Mouse (Mus musculus) kidney, postnatal 10 days (tissue): ENCODE measurements at regions not wholly inside any gene's neighbourhood (a gene's known extent, or its start where the extent isn't known, plus 50 kb on each side); places are given as distances from the start of the nearest gene placed in this dataset.

Source experiments
- DNase-seq: peaks from one replicate; pipeline ENCODE4 v3.0.0; 2021; ENCODE audit warnings: mixed read lengths

- peak; percentile 11 for DNase-seq
Measured at GRCm38 (mm10) chr2:84183624-84184287, 193.4 kb downstream of the Gm13691 start.

- DNase-seq, result peak; percentile 58
Measured at GRCm38 (mm10) chr2:84184288-84185015, 194.1 kb downstream of the Gm13691 start.

- DNase-seq, result peak; percentile 52
Measured at GRCm38 (mm10) chr2:84185016-84185330, 194.6 kb downstream of the Gm13691 start.

- peak; percentile 80 for DNase-seq
Measured at GRCm38 (mm10) chr2:84186126-84186701, 195.9 kb downstream of the Gm13691 start.

- no peak for DNase-seq
Measured at GRCm38 (mm10) chr2:84187456-84187855, 197.1 kb downstream of the Gm13691 start.

GRCm38 (mm10) chr2:84189302-84189701 lies 198.9 kb downstream of the Gm13691 start:
- DNase-seq, result no peak

- DNase-seq, result no peak
Measured at GRCm38 (mm10) chr2:84217116-84217515, 208.1 kb downstream of the Calcrl start.

- no peak for DNase-seq
Measured at GRCm38 (mm10) chr2:84222049-84222448, 203.2 kb downstream of the Calcrl start.

- peak; percentile 23 for DNase-seq
Measured at GRCm38 (mm10) chr2:84229777-84230176, 195.4 kb downstream of the Calcrl start.

GRCm38 (mm10) chr2:84235641-84236040 lies 189.6 kb downstream of the Calcrl start:
- DNase-seq, result no peak

- no peak for DNase-seq
Measured at GRCm38 (mm10) chr2:84241244-84241643, 184.0 kb downstream of the Calcrl start.

GRCm38 (mm10) chr2:84241986-84242385 lies 183.2 kb downstream of the Calcrl start:
- DNase-seq, result peak; percentile 22

- DNase-seq, result no peak
Measured at GRCm38 (mm10) chr2:84245900-84246299, 179.3 kb downstream of the Calcrl start.

- no peak for DNase-seq
Measured at GRCm38 (mm10) chr2:84246562-84246961, 178.6 kb downstream of the Calcrl start.

GRCm38 (mm10) chr2:84248169-84248568 lies 177.0 kb downstream of the Calcrl start:
- no peak for DNase-seq

GRCm38 (mm10) chr2:84249871-84250270 lies 175.3 kb downstream of the Calcrl start:
- no peak for DNase-seq

- no peak for DNase-seq
Measured at GRCm38 (mm10) chr2:84252076-84252475, 173.1 kb downstream of the Calcrl start.

GRCm38 (mm10) chr2:84258339-84259006 lies 166.7 kb downstream of the Calcrl start:
- no peak for DNase-seq

- no peak for DNase-seq
Measured at GRCm38 (mm10) chr2:84259222-84259621, 166.0 kb downstream of the Calcrl start.

GRCm38 (mm10) chr2:84260701-84261100 lies 164.5 kb downstream of the Calcrl start:
- peak; percentile 15 for DNase-seq

GRCm38 (mm10) chr2:84261481-84261880 lies 163.7 kb downstream of the Calcrl start:
- no peak for DNase-seq

- no peak for DNase-seq
Measured at GRCm38 (mm10) chr2:84264485-84264884, 160.7 kb downstream of the Calcrl start.

GRCm38 (mm10) chr2:84265002-84265401 lies 160.2 kb downstream of the Calcrl start:
- no peak for DNase-seq

- DNase-seq, result no peak
Measured at GRCm38 (mm10) chr2:84266158-84266557, 159.1 kb downstream of the Calcrl start.
